Mouse (Mus musculus): Measurements from ENCODE around the gene Ddx20. TPM values are rescaled to one million over a fixed set of nuclear protein-coding genes. Genes with fewer than 3 reads are reported as not detected.

Gene Ddx20
- polyA plus RNA-seq, 1 experiment: 12.6 TPM

- Histone ChIP-seq H3K27ac (ENCODE audit: insufficient read depth, low read length) (no peak overlapping the region), H3K4me3 (replicated peaks; ENCODE audit: insufficient read depth, low read depth, low read length) (no peak overlapping the region), H3K27me3 (ENCODE audit: control insufficient read depth, insufficient read depth, low read length) (no peaks in the 10 kb centered on the region), H3K4me1 (ENCODE audit: control insufficient read depth, insufficient read depth, low read length) (no peaks in the 10 kb centered on the region)
- DNase-seq: no peak
- TF ChIP-seq CTCF (IDR thresholded peaks at IDR 0.05; ENCODE audit: borderline replicate concordance, insufficient read depth, low read depth, low read length) (no peak), POLR2A (IDR thresholded peaks at IDR 0.05; ENCODE audit: borderline replicate concordance, insufficient read depth, low read length) (no peak)
- WGBS: 48% methylated on average over 2 of the region's 2 CpGs
Measured at GRCm38 (mm10) chr3:105675932-105676331, 11.4 kb downstream of the Ddx20 start.

DNA sequence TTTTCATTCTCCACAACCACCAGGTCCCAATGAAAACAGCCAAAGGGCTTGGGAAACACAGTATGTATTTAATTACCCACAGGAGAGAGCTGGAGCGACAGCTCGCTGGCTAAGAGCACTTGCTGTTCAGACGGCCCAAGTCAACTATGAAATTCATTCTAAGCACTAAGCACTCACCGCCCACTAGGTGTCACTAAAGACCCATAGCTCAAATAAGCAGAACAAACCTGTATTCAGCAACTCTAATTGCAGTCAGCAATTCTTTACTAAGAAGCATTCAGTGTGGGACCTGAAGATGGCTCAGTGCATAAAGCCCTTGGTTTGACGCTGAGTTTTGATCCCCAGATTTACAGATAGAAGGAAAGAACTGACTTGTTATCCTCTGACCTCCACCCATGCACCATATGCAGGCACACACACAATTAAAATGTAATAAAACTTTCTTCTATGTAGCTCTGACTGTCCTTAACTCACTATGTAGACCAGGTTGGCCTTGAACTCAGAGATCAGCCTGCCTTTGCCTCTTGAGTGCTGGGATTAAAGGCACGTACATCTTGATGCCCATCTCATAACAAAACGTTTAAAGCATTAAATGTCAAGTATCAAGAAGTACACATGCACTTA lies 12.7 kb downstream of the Ddx20 start:
- H3K27ac ChIP-seq (ENCODE audit: insufficient read depth, low read length): no peak overlapping the region
- no peaks in the 10 kb centered on the region for H3K27me3 ChIP-seq (ENCODE audit: control insufficient read depth, insufficient read depth, low read length)
- no peaks in the 10 kb centered on the region; the same call in 1 of the 2 replicates for H3K4me1 ChIP-seq (ENCODE audit: control insufficient read depth, insufficient read depth, low read length)
- H3K4me3 ChIP-seq (replicated peaks; ENCODE audit: insufficient read depth, low read depth, low read length): no peak overlapping the region
- DNase-seq: peak; percentile 65 to 78
- 24% methylated on average over 7 of the region's 7 CpGs for WGBS
- TF ChIP-seq POLR2A (IDR thresholded peaks at IDR 0.05; ENCODE audit: borderline replicate concordance, insufficient read depth, low read length): no peak
- TF ChIP-seq CTCF (IDR thresholded peaks at IDR 0.05; ENCODE audit: borderline replicate concordance, insufficient read depth, low read depth, low read length): peak; percentile 65

DNA sequence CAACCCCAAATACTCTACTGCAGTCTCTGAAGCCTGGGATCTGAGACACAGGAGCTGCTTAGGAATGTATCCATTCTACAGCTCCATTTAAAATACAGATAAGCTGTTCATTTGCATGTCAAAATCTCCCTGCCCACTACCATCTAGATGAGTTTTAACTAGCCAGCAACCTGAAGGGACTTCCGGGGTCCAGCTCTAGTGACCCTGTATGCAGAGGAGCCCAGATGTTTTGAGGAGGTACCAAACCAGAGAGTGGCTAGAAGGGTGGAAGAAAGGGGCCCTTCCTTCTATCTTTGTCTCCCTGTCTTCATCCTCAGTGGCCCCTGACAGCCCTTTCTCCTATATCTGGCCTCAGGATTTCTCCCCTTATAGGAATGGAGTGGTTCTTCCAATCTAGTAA lies 16.6 kb downstream of the Ddx20 start:
- WGBS: 92% methylated on average over 1 of the region's 1 CpGs
- TF ChIP-seq POLR2A (IDR thresholded peaks at IDR 0.05; ENCODE audit: borderline replicate concordance, insufficient read depth, low read length) (no peak), CTCF (IDR thresholded peaks at IDR 0.05; ENCODE audit: borderline replicate concordance, insufficient read depth, low read depth, low read length) (no peak)
- Histone ChIP-seq H3K27ac (ENCODE audit: insufficient read depth, low read length) (no peak overlapping the region), H3K4me1 (ENCODE audit: control insufficient read depth, insufficient read depth, low read length) (no peaks in the 10 kb centered on the region; the same call in 1 of the 2 replicates), H3K4me3 (replicated peaks; ENCODE audit: insufficient read depth, low read depth, low read length) (no peak overlapping the region), H3K27me3 (ENCODE audit: control insufficient read depth, insufficient read depth, low read length) (no peaks in the 10 kb centered on the region)
- no peak for DNase-seq

- no peak for TF ChIP-seq POLR2A (IDR thresholded peaks at IDR 0.05; ENCODE audit: borderline replicate concordance, insufficient read depth, low read length)
- TF ChIP-seq CTCF (IDR thresholded peaks at IDR 0.05; ENCODE audit: borderline replicate concordance, insufficient read depth, low read depth, low read length): no peak
- H3K4me3 ChIP-seq (replicated peaks; ENCODE audit: insufficient read depth, low read depth, low read length): no peak overlapping the region
- 15% methylated on average over 3 of the region's 3 CpGs for WGBS
- peak in 1 of 2 experiments; percentile 61 for DNase-seq
- H3K4me1 ChIP-seq (ENCODE audit: control insufficient read depth, insufficient read depth, low read length): no peaks in the 10 kb centered on the region; the same call in 1 of the 2 replicates
- no peaks in the 10 kb centered on the region for H3K27me3 ChIP-seq (ENCODE audit: control insufficient read depth, insufficient read depth, low read length)
- no peak overlapping the region for H3K27ac ChIP-seq (ENCODE audit: insufficient read depth, low read length)
Measured at GRCm38 (mm10) chr3:105669776-105670175, 17.6 kb downstream of the Ddx20 start.

- Histone ChIP-seq H3K27ac (ENCODE audit: insufficient read depth, low read length) (no peak overlapping the region), H3K27me3 (ENCODE audit: control insufficient read depth, insufficient read depth, low read length) (no peaks in the 10 kb centered on the region), H3K4me1 (ENCODE audit: control insufficient read depth, insufficient read depth, low read length) (no peaks in the 10 kb centered on the region; the same call in 1 of the 2 replicates), H3K4me3 (replicated peaks; ENCODE audit: insufficient read depth, low read depth, low read length) (no peak overlapping the region)
- TF ChIP-seq POLR2A (IDR thresholded peaks at IDR 0.05; ENCODE audit: borderline replicate concordance, insufficient read depth, low read length) (no peak), CTCF (IDR thresholded peaks at IDR 0.05; ENCODE audit: borderline replicate concordance, insufficient read depth, low read depth, low read length) (no peak)
- DNase-seq: no peak
- WGBS: 74% methylated on average over 9 of the region's 9 CpGs
Measured at GRCm38 (mm10) chr3:105668161-105668560, 19.2 kb downstream of the Ddx20 start.

- Histone ChIP-seq H3K4me3 (replicated peaks; ENCODE audit: insufficient read depth, low read depth, low read length) (no peak overlapping the region), H3K27ac (ENCODE audit: insufficient read depth, low read length) (no peak overlapping the region), H3K27me3 (ENCODE audit: control insufficient read depth, insufficient read depth, low read length) (no peaks in the 10 kb centered on the region), H3K4me1 (ENCODE audit: control insufficient read depth, insufficient read depth, low read length) (no peaks in the 10 kb centered on the region; the same call in 1 of the 2 replicates)
- DNase-seq: no peak
- 78% methylated on average over 4 of the region's 4 CpGs for WGBS
- TF ChIP-seq POLR2A (IDR thresholded peaks at IDR 0.05; ENCODE audit: borderline replicate concordance, insufficient read depth, low read length) (no peak), CTCF (IDR thresholded peaks at IDR 0.05; ENCODE audit: borderline replicate concordance, insufficient read depth, low read depth, low read length) (no peak)
Measured at GRCm38 (mm10) chr3:105666996-105667523, 20.3 kb downstream of the Ddx20 start.

DNA sequence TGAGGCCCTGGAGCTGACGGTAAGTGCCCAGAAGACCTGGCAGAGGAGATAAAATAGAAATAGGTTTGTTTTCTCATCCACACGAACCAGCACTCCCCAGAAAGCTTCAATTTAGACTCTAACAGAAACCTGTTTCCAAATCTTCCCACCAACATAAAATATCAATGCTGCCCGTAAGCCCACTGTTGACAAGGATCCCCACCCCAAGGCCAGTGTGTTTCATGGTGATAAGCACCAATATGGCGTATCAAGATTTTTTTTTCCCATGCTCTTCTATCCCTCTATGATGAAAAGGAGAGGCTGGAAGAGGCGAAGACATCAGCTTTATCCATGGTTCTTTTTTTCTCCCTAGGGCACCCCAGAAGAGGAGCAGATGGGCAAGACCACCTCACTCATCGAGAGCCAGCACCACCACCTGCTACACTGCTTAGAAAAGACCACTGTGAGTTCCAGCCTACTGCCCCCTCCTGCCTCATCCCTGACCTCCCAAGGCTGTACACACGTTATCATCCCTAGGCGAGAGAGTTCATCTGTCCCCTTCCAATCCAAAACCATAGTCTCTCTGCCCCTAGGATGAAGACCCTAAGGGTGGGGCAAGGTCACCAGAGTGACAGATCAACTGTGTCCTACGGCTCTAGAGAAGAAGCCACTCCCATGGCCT lies 22.1 kb downstream of the Ddx20 start:
- no peaks in the 10 kb centered on the region for H3K27me3 ChIP-seq (ENCODE audit: control insufficient read depth, insufficient read depth, low read length)
- H3K4me3 ChIP-seq (replicated peaks; ENCODE audit: insufficient read depth, low read depth, low read length): no peak overlapping the region
- WGBS: 79% methylated on average over 9 of the region's 9 CpGs
- DNase-seq: no peak
- no peak for TF ChIP-seq POLR2A (IDR thresholded peaks at IDR 0.05; ENCODE audit: borderline replicate concordance, insufficient read depth, low read length)
- TF ChIP-seq CTCF (IDR thresholded peaks at IDR 0.05; ENCODE audit: borderline replicate concordance, insufficient read depth, low read depth, low read length): no peak
- no peak overlapping the region for H3K27ac ChIP-seq (ENCODE audit: insufficient read depth, low read length)
- peaks cover 2% of the 10 kb centered on the region; the same call in 1 of the 2 replicates for H3K4me1 ChIP-seq (ENCODE audit: control insufficient read depth, insufficient read depth, low read length)

Data from cerebellum, adult 2 months (tissue).